Mouse (Mus musculus): ENCODE results near the gene C2cd4a. TPM values are rescaled to one million over a fixed set of nuclear protein-coding genes. Genes with fewer than 3 reads are reported as not detected.

The C2cd4a gene
- 0.68 and 0.78 TPM in 2 replicates for polyA plus RNA-seq (2015; fragmentation: Nextera tagmentation; extraction: Ambion mirVana)

DNA sequence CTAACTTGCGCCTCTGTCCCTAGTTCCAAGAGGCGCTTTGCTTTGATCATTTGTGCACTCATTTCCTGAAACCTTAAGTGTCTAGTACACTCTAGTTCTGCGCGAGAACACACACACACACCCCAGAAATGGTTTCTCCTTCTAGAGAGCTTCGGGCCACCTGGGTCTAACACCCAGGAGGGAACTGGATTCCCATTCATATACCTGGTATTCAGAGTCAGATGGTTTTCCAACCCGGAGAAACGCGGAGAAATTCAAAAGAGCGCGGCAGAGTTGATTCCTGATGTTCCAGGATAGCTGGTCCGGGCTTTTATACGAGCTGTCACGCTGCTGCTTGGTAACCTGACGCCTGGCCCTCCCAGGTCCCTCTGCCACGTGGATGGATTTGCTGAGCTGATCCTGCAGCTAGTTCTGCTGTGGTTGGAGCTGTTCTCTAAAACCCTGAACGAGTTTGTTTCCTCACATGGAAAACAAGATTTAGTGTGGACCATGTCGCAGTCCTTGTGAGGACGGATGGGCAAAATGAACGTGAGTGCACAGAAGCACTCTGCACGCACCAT lies at the start of gene C2cd4a:
TSS of gene C2cd4a (minus strand) at position 285 of the 560 bp plus-strand sequence.
- 4% methylated on average over 20 of the region's 20 CpGs for WGBS
- ATAC-seq (ENCODE audit: low FRiP score): no peak
- Histone ChIP-seq H3K4me3 (replicated peaks) (peak within 1 kb of the TSS; percentile 56), H3K36me3 (no peaks in the 10 kb centered on the region), H3K4me2 (peak within 1 kb of the TSS; percentile 80), H3K4me1 (peaks cover 16% of the 10 kb centered on the region), H3K9me3 (replicated peaks) (no peaks in the 10 kb centered on the region), H3K27me3 (replicated peaks) (peaks cover 38% of the 10 kb centered on the region), H3K9ac (replicated peaks) (peak within 1 kb of the TSS; percentile 57), H3K27ac (replicated peaks) (peak within 1 kb of the TSS; percentile 33; the same call in 1 of the 2 replicates)

- H3K4me1 ChIP-seq: no peaks in the 10 kb centered on the region
- no peak for ATAC-seq (ENCODE audit: low FRiP score)
- H3K27me3 ChIP-seq (replicated peaks): no peaks in the 10 kb centered on the region
- 90% methylated on average over 11 of the region's 11 CpGs for WGBS
- H3K36me3 ChIP-seq: peaks cover 6% of the 10 kb centered on the region; the same call in 1 of the 2 replicates
- no peaks in the 10 kb centered on the region for H3K9me3 ChIP-seq (replicated peaks)
- H3K9ac ChIP-seq (replicated peaks): no peak overlapping the region
- H3K27ac ChIP-seq (replicated peaks): no peak overlapping the region
- H3K4me3 ChIP-seq (replicated peaks): no peak overlapping the region
- no peak overlapping the region for H3K4me2 ChIP-seq
These were observed 46.2 kb upstream of the C2cd4a start for GRCm38 (mm10) chr9:67878197-67878769.

DNA sequence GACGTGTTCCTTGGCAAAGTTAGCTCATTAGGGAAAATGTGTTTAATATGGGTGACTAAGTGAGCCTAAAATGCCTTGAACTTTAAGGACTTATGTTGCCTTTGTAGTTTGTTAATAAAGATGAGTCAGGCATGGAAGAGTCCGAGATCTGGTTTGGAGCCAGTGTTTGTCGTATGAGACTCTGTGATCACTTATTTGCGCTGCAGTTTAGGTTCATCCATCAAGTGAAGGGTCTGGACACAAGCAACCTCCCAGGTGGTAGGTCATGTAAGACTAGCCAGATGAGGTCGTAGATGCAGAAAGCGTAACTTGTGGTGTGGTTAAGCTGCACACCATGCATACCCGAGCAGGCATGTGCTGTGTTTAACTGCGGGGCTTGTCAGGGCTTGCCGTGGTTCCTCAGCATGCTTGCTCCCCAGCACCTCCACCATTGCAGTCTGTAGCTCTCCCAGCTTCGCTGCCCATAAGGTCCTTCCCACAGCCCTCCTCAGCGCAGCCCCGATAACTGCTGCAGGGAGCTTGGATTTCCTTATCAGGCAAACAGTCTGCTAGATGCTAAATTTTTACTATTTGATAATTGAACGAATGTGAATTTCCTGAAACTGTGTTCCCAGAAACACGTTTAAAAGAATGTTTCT lies 45.1 kb upstream of the C2cd4a start:
- WGBS: 86% methylated on average over 14 of the region's 14 CpGs
- Histone ChIP-seq H3K4me3 (replicated peaks) (no peak overlapping the region), H3K36me3 (peaks cover 6% of the 10 kb centered on the region; the same call in 1 of the 2 replicates), H3K4me1 (no peaks in the 10 kb centered on the region), H3K4me2 (no peak overlapping the region), H3K9ac (replicated peaks) (no peak overlapping the region), H3K27ac (replicated peaks) (no peak overlapping the region), H3K27me3 (replicated peaks) (no peaks in the 10 kb centered on the region), H3K9me3 (replicated peaks) (no peaks in the 10 kb centered on the region)
- no peak for ATAC-seq (ENCODE audit: low FRiP score)

GRCm38 (mm10) chr9:67875337-67875736 lies 43.2 kb upstream of the C2cd4a start:
- no peak overlapping the region for H3K4me2 ChIP-seq
- H3K27ac ChIP-seq (replicated peaks): no peak overlapping the region
- H3K9ac ChIP-seq (replicated peaks): no peak overlapping the region
- no peak overlapping the region for H3K4me3 ChIP-seq (replicated peaks)
- H3K27me3 ChIP-seq (replicated peaks): no peaks in the 10 kb centered on the region
- ATAC-seq (ENCODE audit: low FRiP score): no peak
- H3K36me3 ChIP-seq: 0 out of 2 replicates have a peak, but pooled peaks cover 6% of the 10 kb centered on the region
- WGBS: 57% methylated on average over 2 of the region's 2 CpGs
- no peaks in the 10 kb centered on the region for H3K9me3 ChIP-seq (replicated peaks)
- no peaks in the 10 kb centered on the region for H3K4me1 ChIP-seq

GRCm38 (mm10) chr9:67874522-67875222 lies 42.5 kb upstream of the C2cd4a start:
- whole genome bisulfite sequencing: 80% methylated on average over 7 of the region's 7 CpGs
- no peak overlapping the region for H3K4me2 ChIP-seq
- no peaks in the 10 kb centered on the region for H3K27me3 ChIP-seq (replicated peaks)
- no peak overlapping the region for H3K9ac ChIP-seq (replicated peaks)
- H3K9me3 ChIP-seq (replicated peaks): no peaks in the 10 kb centered on the region
- H3K27ac ChIP-seq (replicated peaks): no peak overlapping the region
- no peak for ATAC-seq (ENCODE audit: low FRiP score)
- no peak overlapping the region for H3K4me3 ChIP-seq (replicated peaks)
- H3K4me1 ChIP-seq: no peaks in the 10 kb centered on the region
- H3K36me3 ChIP-seq: 0 out of 2 replicates have a peak, but pooled peaks cover 6% of the 10 kb centered on the region

GRCm38 (mm10) chr9:67869691-67870450 lies 37.7 kb upstream of the C2cd4a start:
- 88% methylated on average over 16 of the region's 16 CpGs for WGBS

GRCm38 (mm10) chr9:67867411-67867810 lies 35.3 kb upstream of the C2cd4a start:
- Histone ChIP-seq H3K4me3 (replicated peaks) (no peak overlapping the region), H3K27me3 (replicated peaks) (no peaks in the 10 kb centered on the region), H3K9ac (replicated peaks) (no peak overlapping the region), H3K36me3 (no peaks in the 10 kb centered on the region), H3K4me1 (no peaks in the 10 kb centered on the region), H3K9me3 (replicated peaks) (no peaks in the 10 kb centered on the region), H3K4me2 (no peak overlapping the region), H3K27ac (replicated peaks) (no peak overlapping the region)
- ATAC-seq (ENCODE audit: low FRiP score): no peak
- 40% methylated on average over 6 of the region's 6 CpGs for WGBS

More at GRCm38 (mm10) chr9:67869691-67870450, 37.7 kb upstream of the C2cd4a start:
- no peak overlapping the region for H3K27ac ChIP-seq (replicated peaks)
- no peak overlapping the region for H3K4me3 ChIP-seq (replicated peaks)
- no peak for ATAC-seq (ENCODE audit: low FRiP score)
- H3K9me3 ChIP-seq (replicated peaks): no peaks in the 10 kb centered on the region
- H3K36me3 ChIP-seq: no peaks in the 10 kb centered on the region
- no peak overlapping the region for H3K4me2 ChIP-seq
- H3K4me1 ChIP-seq: no peaks in the 10 kb centered on the region
- H3K9ac ChIP-seq (replicated peaks): no peak overlapping the region
- H3K27me3 ChIP-seq (replicated peaks): no peaks in the 10 kb centered on the region

- H3K9ac ChIP-seq (replicated peaks): no peak overlapping the region
- no peaks in the 10 kb centered on the region for H3K36me3 ChIP-seq
- H3K27me3 ChIP-seq (replicated peaks): no peaks in the 10 kb centered on the region
- H3K9me3 ChIP-seq (replicated peaks): no peaks in the 10 kb centered on the region
- H3K4me3 ChIP-seq (replicated peaks): no peak overlapping the region
- ATAC-seq (ENCODE audit: low FRiP score): no peak
- no peaks in the 10 kb centered on the region for H3K4me1 ChIP-seq
- 64% methylated on average over 7 of the region's 7 CpGs for WGBS
- H3K27ac ChIP-seq (replicated peaks): no peak overlapping the region
- H3K4me2 ChIP-seq: no peak overlapping the region
These were observed 33.3 kb upstream of the C2cd4a start for GRCm38 (mm10) chr9:67865411-67865810.

GRCm38 (mm10) chr9:67864011-67864410 lies 31.9 kb upstream of the C2cd4a start:
- Histone ChIP-seq H3K27me3 (replicated peaks) (no peaks in the 10 kb centered on the region), H3K27ac (replicated peaks) (no peak overlapping the region), H3K9ac (replicated peaks) (no peak overlapping the region), H3K36me3 (no peaks in the 10 kb centered on the region), H3K4me2 (no peak overlapping the region), H3K4me1 (no peaks in the 10 kb centered on the region), H3K4me3 (replicated peaks) (no peak overlapping the region), H3K9me3 (replicated peaks) (no peaks in the 10 kb centered on the region)
- 9% methylated on average over 4 of the region's 4 CpGs for WGBS
- no peak for ATAC-seq (ENCODE audit: low FRiP score)

DNA sequence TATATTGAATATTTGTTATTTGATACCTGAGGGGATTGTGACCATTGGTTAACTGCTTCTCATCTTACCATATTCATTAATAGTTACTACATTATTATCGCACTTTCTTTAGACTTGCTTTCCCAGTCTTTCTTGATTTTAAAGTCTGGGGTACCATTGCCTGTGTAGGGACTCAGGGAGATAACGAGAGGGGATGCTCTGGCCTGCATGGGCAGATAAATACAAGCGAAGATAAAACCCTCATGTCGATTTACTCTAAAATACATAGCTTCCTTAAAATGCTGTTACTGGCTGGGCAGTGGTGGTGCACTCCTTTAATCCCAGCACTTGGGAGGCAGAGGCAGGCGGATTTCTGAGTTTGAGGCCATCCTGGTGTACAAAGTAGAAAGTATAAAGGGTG lies 31.2 kb upstream of the C2cd4a start:
- Histone ChIP-seq H3K4me3 (replicated peaks) (no peak overlapping the region), H3K9me3 (replicated peaks) (no peaks in the 10 kb centered on the region), H3K27me3 (replicated peaks) (no peaks in the 10 kb centered on the region), H3K4me2 (no peak overlapping the region), H3K4me1 (no peaks in the 10 kb centered on the region), H3K9ac (replicated peaks) (no peak overlapping the region), H3K27ac (replicated peaks) (no peak overlapping the region), H3K36me3 (peaks cover under 1% of the 10 kb centered on the region; the same call in 1 of the 2 replicates)
- WGBS: 95% methylated on average over 5 of the region's 5 CpGs
- no peak for ATAC-seq (ENCODE audit: low FRiP score)

- Histone ChIP-seq H3K4me2 (no peak overlapping the region), H3K27me3 (replicated peaks) (no peaks in the 10 kb centered on the region), H3K4me3 (replicated peaks) (no peak overlapping the region), H3K36me3 (peaks cover 15% of the 10 kb centered on the region), H3K27ac (replicated peaks) (no peak overlapping the region), H3K9ac (replicated peaks) (no peak overlapping the region), H3K9me3 (replicated peaks) (no peaks in the 10 kb centered on the region), H3K4me1 (no peaks in the 10 kb centered on the region)
- WGBS: 88% methylated on average over 2 of the region's 2 CpGs
- no peak for ATAC-seq (ENCODE audit: low FRiP score)
These were observed 28.1 kb upstream of the C2cd4a start for GRCm38 (mm10) chr9:67860273-67860672.
